Mouse (Mus musculus) lung, postnatal 0 days (tissue): ENCODE measurements at regions not wholly inside any gene's neighbourhood (a gene's known extent, or its start where the extent isn't known, plus 50 kb on each side); places are given as distances from the start of the nearest gene placed in this dataset.

Source experiments
- CTCF ChIP-seq: IDR thresholded peaks from 2 replicates; pipeline ENCODE4 v1.5.1; 2016; ENCODE audit warnings: antibody characterized with exemption, mild to moderate bottlenecking
- EP300 ChIP-seq: IDR thresholded peaks from 2 replicates; pipeline ENCODE4 v1.6.1; 2016; ENCODE audit warnings: antibody characterized with exemption, mild to moderate bottlenecking, control low read depth

DNA sequence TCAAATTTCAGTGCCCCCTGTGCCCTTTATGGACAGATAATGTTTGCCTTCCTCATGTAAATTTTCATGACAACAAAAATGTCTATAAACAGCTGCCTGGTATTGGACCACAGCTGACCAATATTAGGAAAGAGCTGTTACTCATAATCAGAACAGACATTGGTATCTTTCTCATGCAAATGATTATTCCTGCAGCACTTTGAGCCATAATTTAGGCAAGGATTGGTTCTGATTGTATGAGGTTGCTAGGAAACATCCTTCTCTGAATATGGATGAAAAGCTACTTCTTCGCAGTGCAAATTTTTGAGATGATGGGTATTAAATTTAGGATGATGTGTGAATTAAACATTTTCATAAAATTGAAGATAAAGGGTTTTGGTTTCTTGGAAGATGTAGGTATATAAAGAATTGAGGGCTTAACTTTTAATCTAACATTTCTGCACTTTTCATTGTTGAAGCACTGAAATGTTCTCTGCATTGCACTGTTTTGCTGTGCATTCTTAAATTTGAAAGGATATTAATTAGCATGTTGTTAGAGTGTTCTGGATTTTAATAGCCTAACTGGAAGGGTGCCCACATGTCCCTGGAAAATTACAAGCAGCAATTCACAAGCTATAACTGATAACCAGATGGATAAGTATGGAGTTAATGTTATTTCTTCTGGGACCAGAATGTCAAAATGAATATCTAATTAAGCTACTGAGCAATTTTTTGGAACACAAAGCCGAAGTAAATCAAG lies 1140.9 kb downstream of the Hace1 start:
- TF ChIP-seq CTCF, result no peak
- no peak for TF ChIP-seq EP300
